Mouse (Mus musculus) thymus, adult 2 months (tissue): ENCODE measurements around the gene Atp4b.

Experiments
- CTCF ChIP-seq: fragments of 200-500 bp; IDR thresholded peaks from 2 replicates; pipeline ENCODE4 v1.5.1; 2012; ENCODE audit warnings: mild to moderate bottlenecking, control low read depth, low read length, moderate library complexity, borderline replicate concordance; ENCODE audit not compliant: control insufficient read depth, poor library complexity, insufficient read depth; ENCODE audit errors: extremely low read depth
- POLR2A ChIP-seq: fragments of 200-500 bp; IDR thresholded peaks from 2 replicates; pipeline ENCODE4 v1.6.1; 2012; ENCODE audit warnings: mild to moderate bottlenecking, low read length, control low read depth, moderate library complexity; ENCODE audit not compliant: control insufficient read depth, poor library complexity, insufficient read depth; ENCODE audit errors: extremely low read depth

DNA sequence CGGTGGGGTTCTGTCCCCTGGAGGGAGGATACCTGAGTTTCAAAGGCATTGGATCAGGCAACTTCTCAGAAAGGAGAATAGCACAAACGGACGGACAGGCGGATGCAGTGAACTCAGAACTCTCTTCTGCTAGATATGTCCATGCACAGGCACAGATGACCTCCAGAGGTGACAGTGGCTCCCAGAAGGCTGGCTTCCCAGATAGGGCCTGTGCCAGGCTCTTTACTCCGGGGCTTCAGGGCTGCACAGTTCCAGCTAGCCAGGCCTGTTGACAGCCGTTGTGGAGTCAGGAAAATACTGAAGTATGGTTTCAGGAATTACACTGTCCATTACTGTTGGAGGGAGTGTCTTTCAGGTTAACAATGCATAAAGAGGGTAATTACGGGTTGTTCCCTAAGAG lies 46.6 kb downstream of the Atp4b start:
- TF ChIP-seq CTCF, result no peak
- TF ChIP-seq POLR2A, result no peak
